Mouse (Mus musculus) urinary bladder, postnatal 14 days (tissue): ENCODE measurements around the gene Xbp1.
"Not testable (repeated sequence)": the region's sequence is repeated elsewhere in the genome, so short reads cannot be mapped to it uniquely, and the experiment has no call there.

Source experiments
- DNase-seq: peaks from one replicate; pipeline ENCODE4 v3.0.0; 2021; ENCODE audit warnings: low spot score

Xbp1 gene

GRCm38 (mm10) chr11:5528841-5529240 is 8.4 kb downstream of the Xbp1 start:
- no peak for DNase-seq

- no peak for DNase-seq
These were observed 9.7 kb downstream of the Xbp1 start for GRCm38 (mm10) chr11:5530172-5530571.

- DNase-seq: no peak
These were observed 10.3 kb downstream of the Xbp1 start for GRCm38 (mm10) chr11:5530717-5531116.

- no peak for DNase-seq
These were observed 12.6 kb downstream of the Xbp1 start for GRCm38 (mm10) chr11:5533108-5533507.

- not testable (repeated sequence) for DNase-seq
These were observed 17.0 kb downstream of the Xbp1 start for GRCm38 (mm10) chr11:5537454-5537853.

GRCm38 (mm10) chr11:5540331-5540730 is 19.9 kb downstream of the Xbp1 start:
- no peak for DNase-seq

GRCm38 (mm10) chr11:5541230-5541798 is 20.9 kb downstream of the Xbp1 start:
- DNase-seq: no peak

- peak; percentile 92 for DNase-seq
These were observed 21.5 kb downstream of the Xbp1 start, which contains the start of gene Ccdc117 for GRCm38 (mm10) chr11:5541799-5542481. Ccdc117 (minus strand) TSS chr11:5542187.

GRCm38 (mm10) chr11:5542482-5543185 is 22.2 kb downstream of the Xbp1 start:
- no peak for DNase-seq

GRCm38 (mm10) chr11:5543281-5543680 is 22.8 kb downstream of the Xbp1 start:
- no peak for DNase-seq

GRCm38 (mm10) chr11:5544709-5545108 is 24.2 kb downstream of the Xbp1 start:
- not testable (repeated sequence) for DNase-seq

GRCm38 (mm10) chr11:5545457-5545856 is 25.0 kb downstream of the Xbp1 start:
- DNase-seq: no peak

- no peak for DNase-seq
These were observed 26.2 kb downstream of the Xbp1 start for GRCm38 (mm10) chr11:5546693-5547092.

- DNase-seq: no peak
These were observed 31.0 kb downstream of the Xbp1 start for GRCm38 (mm10) chr11:5551430-5551829.

- no peak for DNase-seq
These were observed 31.5 kb downstream of the Xbp1 start for GRCm38 (mm10) chr11:5551931-5552330.

GRCm38 (mm10) chr11:5560273-5560672 is 39.8 kb downstream of the Xbp1 start:
- DNase-seq: no peak

- no peak for DNase-seq
These were observed 42.3 kb downstream of the Xbp1 start for GRCm38 (mm10) chr11:5562625-5563268.

GRCm38 (mm10) chr11:5563898-5564297 is 43.4 kb downstream of the Xbp1 start:
- DNase-seq: no peak

- no peak for DNase-seq
These were observed 45.1 kb downstream of the Xbp1 start for GRCm38 (mm10) chr11:5565596-5565995.

GRCm38 (mm10) chr11:5566506-5566905 is 46.0 kb downstream of the Xbp1 start:
- no peak for DNase-seq

- DNase-seq: no peak
These were observed 47.2 kb downstream of the Xbp1 start for GRCm38 (mm10) chr11:5567654-5568053.

GRCm38 (mm10) chr11:5568082-5568481 is 47.6 kb downstream of the Xbp1 start:
- DNase-seq: no peak

GRCm38 (mm10) chr11:5569474-5569873 is 49.0 kb downstream of the Xbp1 start, which contains the start of gene Ankrd36:
Ankrd36 (plus strand) TSS chr11:5569684.
- no peak for DNase-seq
